Mouse (Mus musculus): ENCODE data around the gene Picalm. TPM values are rescaled to one million over a fixed set of nuclear protein-coding genes. Genes with fewer than 3 reads are reported as not detected.
A peak's percentile ranks its signal among the peaks of the same experiment; 100 is the strongest.
"Not testable (repeated sequence)": the region's sequence is repeated elsewhere in the genome, so short reads cannot be mapped to it uniquely, and the experiment has no call there.

Picalm gene
- polyA plus RNA-seq, 1 experiment, result 40.1 TPM

- no peak for TF ChIP-seq REST (IDR thresholded peaks at IDR 0.05; ENCODE audit: insufficient read depth, insufficient read length)
- peak in 2 of 3 experiments; percentile 98 for TF ChIP-seq MYOD1 (IDR thresholded peaks at IDR 0.05; ENCODE audit: control insufficient read depth in 1 of 3, insufficient read length in 2 of 3, low read depth in 2 of 3)
- TF ChIP-seq POLR2A (IDR thresholded peaks at IDR 0.05; ENCODE audit: insufficient read length, low read depth), result no peak
- TF ChIP-seq MYOG (IDR thresholded peaks at IDR 0.05; ENCODE audit: control insufficient read depth in 1 of 3, insufficient read depth in 1 of 3, insufficient read length in 2 of 3, low read depth in 2 of 3), result peak in 2 of 3 experiments; percentile 64 to 91
- Histone ChIP-seq H3K36me3 (ENCODE audit: control insufficient read depth, insufficient read depth) (no peaks in the 10 kb centered on the region), H3K79me2 (ENCODE audit: control insufficient read depth, insufficient read depth) (no peaks in the 10 kb centered on the region)
These were observed 98.1 kb downstream of the Picalm start for GRCm38 (mm10) chr7:90228075-90228474.

DNA sequence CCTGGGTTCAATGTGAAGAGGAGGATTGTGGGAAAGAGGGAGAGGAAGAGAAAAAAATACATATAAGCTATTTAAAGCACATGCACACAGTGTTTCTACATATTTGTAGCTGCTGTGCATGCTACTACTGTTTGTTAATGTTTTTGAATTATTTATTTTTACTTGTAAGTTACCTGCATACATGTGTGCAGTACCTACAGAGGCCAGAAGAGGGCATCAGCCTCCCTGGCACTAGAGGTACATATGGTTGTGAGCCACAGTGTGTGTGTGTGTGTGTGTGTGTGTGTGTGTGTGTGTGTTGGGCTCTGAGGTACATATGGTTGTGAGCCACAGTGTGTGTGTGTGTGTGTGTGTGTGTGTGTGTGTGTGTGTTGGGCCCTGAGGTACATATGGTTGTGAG is 98.9 kb downstream of the Picalm start:
- not testable (repeated sequence) for H3K27me3 ChIP-seq (ENCODE audit: control insufficient read depth, insufficient read depth, insufficient read length); H3K4me2 ChIP-seq (ENCODE audit: low read depth); H3ac ChIP-seq (ENCODE audit: control insufficient read depth, insufficient read length); H3K4me3 ChIP-seq; H3K79me2 ChIP-seq (ENCODE audit: control insufficient read depth, insufficient read depth); H3K36me3 ChIP-seq (ENCODE audit: control insufficient read depth, insufficient read depth)

More at GRCm38 (mm10) chr7:90228075-90228474, 98.1 kb downstream of the Picalm start:
- H3K27me3 ChIP-seq (ENCODE audit: control insufficient read depth, insufficient read depth, insufficient read length), result no peaks in the 10 kb centered on the region
- H3K4me2 ChIP-seq (ENCODE audit: low read depth), result no peak overlapping the region
- no peak overlapping the region for H3ac ChIP-seq (ENCODE audit: control insufficient read depth, insufficient read length)
- H3K4me3 ChIP-seq, result no peak overlapping the region

DNA sequence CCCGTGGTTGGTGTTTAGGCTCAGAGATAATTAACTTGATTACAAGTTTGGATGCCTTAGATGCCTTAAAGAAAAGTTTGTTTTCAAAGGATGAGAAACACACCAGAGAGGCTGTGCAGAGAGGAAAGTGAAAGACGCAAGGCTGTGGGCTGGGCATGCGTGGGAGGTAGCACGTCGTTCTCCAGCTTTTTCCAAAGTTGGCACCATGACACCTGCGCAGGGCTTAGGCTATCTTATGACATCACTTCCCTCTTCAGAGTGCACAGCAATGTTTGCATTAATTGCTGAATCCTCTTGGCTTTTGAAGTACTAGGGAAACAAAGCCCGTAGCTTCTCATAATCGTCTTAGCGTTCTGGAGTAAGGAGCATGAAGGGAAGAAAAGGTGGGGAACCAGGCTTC is 101.4 kb downstream of the Picalm start:
- Histone ChIP-seq H3K79me2 (ENCODE audit: control insufficient read depth, insufficient read depth) (no peaks in the 10 kb centered on the region), H3K4me2 (ENCODE audit: low read depth) (peak overlapping the region; percentile 65), H3K4me3 (no peak overlapping the region), H3K27me3 (ENCODE audit: control insufficient read depth, insufficient read depth, insufficient read length) (no peaks in the 10 kb centered on the region), H3K36me3 (ENCODE audit: control insufficient read depth, insufficient read depth) (no peaks in the 10 kb centered on the region), H3ac (ENCODE audit: control insufficient read depth, insufficient read length) (no peak overlapping the region)
- TF ChIP-seq MAX (IDR thresholded peaks at IDR 0.05; ENCODE audit: low read depth) (no peak), POLR2AphosphoS2 (IDR thresholded peaks at IDR 0.05; ENCODE audit: insufficient read length, low read depth) (no peak), TCF3 (IDR thresholded peaks at IDR 0.05; ENCODE audit: insufficient read length, low read depth) (no peak), REST (IDR thresholded peaks at IDR 0.05; ENCODE audit: insufficient read depth, insufficient read length) (no peak), TCF12 (IDR thresholded peaks at IDR 0.05; ENCODE audit: insufficient read depth, poor library complexity, severe bottlenecking) (no peak), MYOD1 (IDR thresholded peaks at IDR 0.05; ENCODE audit: control insufficient read depth in 1 of 3, insufficient read length in 2 of 3, low read depth in 2 of 3) (no peak), USF1 (IDR thresholded peaks at IDR 0.05; ENCODE audit: low read depth) (no peak), MYOG (IDR thresholded peaks at IDR 0.05; ENCODE audit: control insufficient read depth in 1 of 3, insufficient read depth in 1 of 3, insufficient read length in 2 of 3, low read depth in 2 of 3) (no peak), CEBPB (IDR thresholded peaks at IDR 0.05; ENCODE audit: insufficient read depth, poor library complexity, severe bottlenecking) (no peak), POLR2A (IDR thresholded peaks at IDR 0.05; ENCODE audit: insufficient read length, low read depth) (no peak), E2F4 (IDR thresholded peaks at IDR 0.05; ENCODE audit: insufficient read depth) (no peak), SRF (IDR thresholded peaks at IDR 0.05; ENCODE audit: control insufficient read depth, insufficient read length, low read depth) (no peak)

GRCm38 (mm10) chr7:90233921-90234320 is 103.9 kb downstream of the Picalm start:
- Histone ChIP-seq H3K27me3 (ENCODE audit: control insufficient read depth, insufficient read depth, insufficient read length) (no peaks in the 10 kb centered on the region), H3K4me2 (ENCODE audit: low read depth) (peak overlapping the region; percentile 59), H3ac (ENCODE audit: control insufficient read depth, insufficient read length) (no peak overlapping the region), H3K79me2 (ENCODE audit: control insufficient read depth, insufficient read depth) (no peaks in the 10 kb centered on the region), H3K36me3 (ENCODE audit: control insufficient read depth, insufficient read depth) (no peaks in the 10 kb centered on the region), H3K4me3 (no peak overlapping the region)
- TF ChIP-seq REST (IDR thresholded peaks at IDR 0.05; ENCODE audit: insufficient read depth, insufficient read length), result no peak
- TF ChIP-seq TCF12 (IDR thresholded peaks at IDR 0.05; ENCODE audit: insufficient read depth, poor library complexity, severe bottlenecking), result peak; percentile 69
- 0 out of 2 replicates have a peak, but pooled peaks have one; percentile 48 for TF ChIP-seq CEBPB (IDR thresholded peaks at IDR 0.05; ENCODE audit: insufficient read depth, poor library complexity, severe bottlenecking)
- no peak for TF ChIP-seq E2F4 (IDR thresholded peaks at IDR 0.05; ENCODE audit: insufficient read depth)
- TF ChIP-seq SRF (IDR thresholded peaks at IDR 0.05; ENCODE audit: control insufficient read depth, insufficient read length, low read depth), result no peak
- peak; percentile 68 to 95 (median 83) for TF ChIP-seq MYOG (IDR thresholded peaks at IDR 0.05; ENCODE audit: control insufficient read depth in 1 of 3, insufficient read depth in 1 of 3, insufficient read length in 2 of 3, low read depth in 2 of 3)
- no peak for TF ChIP-seq POLR2A (IDR thresholded peaks at IDR 0.05; ENCODE audit: insufficient read length, low read depth)
- no peak for TF ChIP-seq USF1 (IDR thresholded peaks at IDR 0.05; ENCODE audit: low read depth)
- TF ChIP-seq POLR2AphosphoS2 (IDR thresholded peaks at IDR 0.05; ENCODE audit: insufficient read length, low read depth), result no peak
- peak; percentile 31 for TF ChIP-seq TCF3 (IDR thresholded peaks at IDR 0.05; ENCODE audit: insufficient read length, low read depth)
- peak in 2 of 3 experiments; percentile 92 to 93 for TF ChIP-seq MYOD1 (IDR thresholded peaks at IDR 0.05; ENCODE audit: control insufficient read depth in 1 of 3, insufficient read length in 2 of 3, low read depth in 2 of 3)
- no peak for TF ChIP-seq MAX (IDR thresholded peaks at IDR 0.05; ENCODE audit: low read depth)

- H3K4me3 ChIP-seq, result no peak overlapping the region
- no peaks in the 10 kb centered on the region for H3K79me2 ChIP-seq (ENCODE audit: control insufficient read depth, insufficient read depth)
- no peaks in the 10 kb centered on the region for H3K27me3 ChIP-seq (ENCODE audit: control insufficient read depth, insufficient read depth, insufficient read length)
- H3ac ChIP-seq (ENCODE audit: control insufficient read depth, insufficient read length), result no peak overlapping the region
- no peaks in the 10 kb centered on the region for H3K36me3 ChIP-seq (ENCODE audit: control insufficient read depth, insufficient read depth)
- H3K4me2 ChIP-seq (ENCODE audit: low read depth), result no peak overlapping the region
- TF ChIP-seq MYOD1 (IDR thresholded peaks at IDR 0.05; ENCODE audit: control insufficient read depth in 1 of 3, insufficient read length in 2 of 3, low read depth in 2 of 3) (no peak), USF1 (IDR thresholded peaks at IDR 0.05; ENCODE audit: low read depth) (no peak), POLR2AphosphoS2 (IDR thresholded peaks at IDR 0.05; ENCODE audit: insufficient read length, low read depth) (no peak), E2F4 (IDR thresholded peaks at IDR 0.05; ENCODE audit: insufficient read depth) (no peak), TCF12 (IDR thresholded peaks at IDR 0.05; ENCODE audit: insufficient read depth, poor library complexity, severe bottlenecking) (no peak), SRF (IDR thresholded peaks at IDR 0.05; ENCODE audit: control insufficient read depth, insufficient read length, low read depth) (no peak), MAX (IDR thresholded peaks at IDR 0.05; ENCODE audit: low read depth) (no peak), TCF3 (IDR thresholded peaks at IDR 0.05; ENCODE audit: insufficient read length, low read depth) (no peak), MYOG (IDR thresholded peaks at IDR 0.05; ENCODE audit: control insufficient read depth in 1 of 3, insufficient read depth in 1 of 3, insufficient read length in 2 of 3, low read depth in 2 of 3) (no peak), POLR2A (IDR thresholded peaks at IDR 0.05; ENCODE audit: insufficient read length, low read depth) (no peak), CEBPB (IDR thresholded peaks at IDR 0.05; ENCODE audit: insufficient read depth, poor library complexity, severe bottlenecking) (no peak), REST (IDR thresholded peaks at IDR 0.05; ENCODE audit: insufficient read depth, insufficient read length) (no peak)
These were observed 106.4 kb downstream of the Picalm start for GRCm38 (mm10) chr7:90236289-90236905.
